Mouse (Mus musculus) liver, adult 2 months (tissue): ENCODE data around the gene Abcb11.

Experiments
- CTCF ChIP-seq: fragments of 200-500 bp; IDR thresholded peaks from 2 replicates; pipeline ENCODE4 v1.5.1; 2011; ENCODE audit warnings: low read depth, low read length, control low read depth
- POLR2A ChIP-seq: fragments of 200-500 bp; IDR thresholded peaks from 2 replicates; pipeline ENCODE4 v1.6.1; 2011; ENCODE audit warnings: low read length, control low read depth; ENCODE audit not compliant: insufficient read depth; ENCODE audit errors: extremely low read depth

- TF ChIP-seq POLR2A: no peak
- no peak for TF ChIP-seq CTCF
These were observed 120.5 kb downstream of the Abcb11 start for GRCm38 (mm10) chr2:69221868-69222416.
